Mouse (Mus musculus): ENCODE results near the gene Gadd45g. TPM values are rescaled to one million over a fixed set of nuclear protein-coding genes. Genes with fewer than 3 reads are reported as not detected.
"Not testable (repeated sequence)": the region's sequence is repeated elsewhere in the genome, so short reads cannot be mapped to it uniquely, and the experiment has no call there.

Gadd45g gene
- total RNA-seq, 2 experiments from 2014 or later: 11.0 to 24.6 TPM

DNA sequence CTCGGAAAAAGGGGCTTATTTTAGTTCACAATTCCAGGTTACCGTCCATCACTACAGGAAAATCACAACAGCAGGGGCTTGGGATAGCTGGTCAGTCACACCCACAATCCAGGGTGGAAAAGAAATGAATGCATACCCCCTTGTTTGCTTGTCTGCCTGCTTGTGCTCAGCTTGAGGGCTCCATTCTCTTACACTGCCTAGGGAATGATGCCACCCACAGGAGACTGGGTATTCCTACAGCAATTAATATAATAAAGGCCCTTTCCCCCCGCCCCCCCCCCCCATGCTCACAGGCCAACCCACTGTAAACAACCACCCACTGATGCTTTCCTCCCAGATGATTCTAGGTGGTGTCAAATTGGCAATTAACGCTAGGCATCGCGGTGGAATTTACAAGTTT is 14.0 kb upstream of the Gadd45g start:
- intact Hi-C loops (cut with DNase I): loop anchor here (10.0 kb wide), 1 partner anchor 702 kb away; the partner anchor contains the start of gene Diras2
- no peak for DNase-seq (ENCODE audit: low spot score in 2 of 2)

DNA sequence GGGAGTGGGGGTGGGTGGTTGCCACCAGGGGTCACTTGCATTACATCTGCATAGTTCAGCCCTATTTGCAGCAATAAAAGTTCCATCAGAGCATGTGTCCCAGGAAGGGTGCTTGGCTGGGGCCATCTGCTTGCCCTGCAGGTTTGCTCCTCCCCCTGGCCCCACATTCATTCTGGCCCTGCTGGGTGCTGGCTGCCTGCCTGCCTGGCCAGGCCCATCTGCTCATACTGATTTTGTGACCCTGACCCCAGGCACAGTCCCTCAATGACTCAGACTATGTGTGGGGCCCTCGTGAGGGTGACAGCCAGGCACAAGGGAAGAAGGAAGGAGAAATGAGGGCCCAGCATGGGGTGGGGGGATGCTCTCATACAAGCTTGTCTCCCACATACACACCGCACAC is 12.9 kb upstream of the Gadd45g start:
- intact Hi-C loops (cut with DNase I): loop anchor here (10.0 kb wide), 1 partner anchor 701 kb away; the partner anchor contains the start of gene Diras2
- DNase-seq (ENCODE audit: low spot score in 2 of 2): no peak

DNA sequence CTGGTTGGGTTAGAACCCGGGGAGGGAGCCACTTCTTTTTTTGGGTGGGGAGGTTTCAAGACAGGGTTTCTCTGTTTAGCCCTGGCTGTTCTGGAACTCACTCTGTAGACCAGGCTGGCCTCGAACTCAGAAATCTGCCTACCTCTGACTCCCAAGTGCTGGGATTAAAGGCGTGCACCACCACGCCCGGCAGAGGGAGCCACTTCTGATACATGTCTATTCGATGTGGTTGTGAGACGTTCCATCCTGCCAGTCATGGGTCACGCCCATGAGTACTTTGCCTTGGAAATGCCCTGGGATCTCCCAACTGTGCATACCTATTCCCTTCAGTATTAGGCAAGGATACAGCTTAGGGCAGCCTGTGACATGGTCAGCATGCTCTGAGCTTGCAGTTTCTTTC is 12.5 kb upstream of the Gadd45g start:
- intact Hi-C loops (cut with DNase I): loop anchor here (10.0 kb wide), 1 partner anchor 701 kb away; the partner anchor contains the start of gene Diras2
- not testable (repeated sequence) for DNase-seq (ENCODE audit: low spot score in 2 of 2)

DNA sequence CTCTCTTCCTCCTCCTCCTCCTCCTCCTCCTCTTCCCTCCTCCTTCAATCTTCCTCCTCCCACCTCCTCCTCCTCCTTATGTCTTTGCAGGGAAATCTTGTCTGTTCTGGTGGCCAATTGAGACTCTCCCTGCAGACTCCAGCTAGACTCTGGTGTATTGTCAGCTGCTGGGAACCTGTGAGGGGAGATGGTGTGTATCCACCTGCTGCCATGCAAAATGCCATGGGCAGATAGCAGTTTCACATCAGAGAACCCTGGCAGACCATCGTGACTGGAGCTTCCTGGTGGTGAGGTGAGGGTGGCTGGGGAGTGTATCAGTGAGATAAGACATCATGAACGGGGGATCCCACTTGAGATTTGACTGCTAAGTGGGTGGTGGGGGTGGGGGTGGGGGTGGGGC is 12.0 kb upstream of the Gadd45g start:
- DNase-seq (ENCODE audit: low spot score in 2 of 2): no peak
- intact Hi-C loops (cut with DNase I): loop anchor here (10.0 kb wide), 1 partner anchor 700 kb away; the partner anchor contains the start of gene Diras2

DNA sequence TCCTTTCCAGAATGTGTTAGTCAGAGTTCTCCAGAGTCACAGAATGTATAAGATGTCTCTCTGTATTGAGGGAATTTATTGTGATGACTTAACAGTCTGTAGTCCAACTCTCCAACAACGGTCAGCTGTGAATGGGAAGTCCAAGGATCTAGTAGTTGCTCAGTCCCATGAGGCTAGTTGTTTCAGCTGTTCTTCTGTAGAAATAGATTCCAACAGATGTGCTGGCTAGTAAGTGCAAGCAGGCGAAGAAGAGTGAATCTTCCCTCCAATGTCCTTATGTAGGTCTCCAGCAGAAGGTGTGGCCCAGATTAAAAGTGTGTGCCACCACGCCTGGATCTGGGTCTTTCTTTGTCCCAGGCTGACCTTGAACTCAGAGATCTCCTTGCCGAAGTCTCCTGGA is 11.3 kb upstream of the Gadd45g start:
- DNase-seq (ENCODE audit: low spot score in 2 of 2): not testable (repeated sequence)
- intact Hi-C loops (cut with DNase I): loop anchor here (5.0 to 10.0 kb wide), 2 partner anchors 700 to 787 kb away; partner anchors contain the start of gene Diras2

DNA sequence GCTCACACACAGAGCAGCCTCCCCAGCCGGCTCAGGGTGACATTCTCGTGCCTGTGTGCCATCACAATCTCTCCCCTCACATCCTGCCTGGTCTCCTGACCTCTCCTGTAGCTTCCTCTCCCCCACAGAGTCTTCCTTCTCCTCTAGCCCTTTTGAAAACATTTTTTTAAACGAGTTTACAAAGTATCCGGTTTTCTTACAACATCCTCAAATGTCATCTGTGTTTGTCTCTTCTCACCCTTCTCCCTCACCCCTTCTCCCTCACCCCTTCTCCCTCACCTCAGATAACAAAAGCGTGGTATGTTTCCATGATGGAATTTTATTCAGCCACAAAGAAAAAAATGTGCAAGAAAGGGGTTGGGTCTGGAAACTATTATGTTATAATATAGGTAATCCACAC is 9.1 kb upstream of the Gadd45g start:
- intact Hi-C loops (cut with DNase I): loop anchor here (5.0 to 10.0 kb wide), 2 partner anchors 697 to 785 kb away; partner anchors contain the start of gene Diras2
- DNase-seq (ENCODE audit: low spot score in 2 of 2): no peak

DNA sequence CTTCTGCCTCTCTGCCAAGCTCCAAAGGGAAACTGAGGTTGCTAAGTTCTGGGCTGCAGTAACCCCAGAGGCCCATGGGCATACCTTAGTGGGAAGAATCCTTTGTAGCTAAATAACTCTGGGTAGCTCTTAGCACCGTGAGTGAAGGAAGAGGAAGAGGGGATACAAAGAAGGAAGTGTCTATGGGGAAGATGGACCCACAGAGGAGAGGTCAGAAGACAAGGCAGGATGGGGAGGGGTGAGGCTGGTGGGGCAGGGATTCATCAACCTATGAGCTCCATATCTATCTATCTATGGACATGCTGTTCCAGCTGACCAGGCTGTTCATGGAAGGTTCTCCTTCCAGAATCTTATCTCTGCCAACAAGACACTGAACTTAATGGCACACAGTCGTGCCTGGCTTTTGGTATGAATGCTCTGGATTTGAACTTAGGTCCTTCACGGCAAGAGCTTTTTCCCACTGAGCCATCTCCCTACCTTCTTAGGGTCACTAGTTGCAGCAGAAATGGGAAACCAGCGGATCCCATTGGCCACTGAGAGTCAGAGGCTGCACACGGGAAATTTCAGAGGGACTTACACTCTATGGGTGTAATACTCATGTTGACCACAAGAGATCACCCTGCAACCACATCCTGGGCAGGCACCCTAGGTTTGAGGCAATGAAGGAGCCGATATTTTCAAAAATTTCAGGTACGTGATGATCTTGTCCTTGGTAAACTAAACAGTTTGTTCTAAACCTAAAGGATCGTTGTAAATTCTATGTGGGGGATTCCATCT is 7.0 kb upstream of the Gadd45g start:
- peak in 1 of 2 experiments; percentile 27 for DNase-seq (ENCODE audit: low spot score in 2 of 2)
- intact Hi-C loops (cut with DNase I): loop anchor here (1.0 to 10.0 kb wide), 3 partner anchors 384 to 783 kb away; partner anchors contain the start of gene Diras2

DNA sequence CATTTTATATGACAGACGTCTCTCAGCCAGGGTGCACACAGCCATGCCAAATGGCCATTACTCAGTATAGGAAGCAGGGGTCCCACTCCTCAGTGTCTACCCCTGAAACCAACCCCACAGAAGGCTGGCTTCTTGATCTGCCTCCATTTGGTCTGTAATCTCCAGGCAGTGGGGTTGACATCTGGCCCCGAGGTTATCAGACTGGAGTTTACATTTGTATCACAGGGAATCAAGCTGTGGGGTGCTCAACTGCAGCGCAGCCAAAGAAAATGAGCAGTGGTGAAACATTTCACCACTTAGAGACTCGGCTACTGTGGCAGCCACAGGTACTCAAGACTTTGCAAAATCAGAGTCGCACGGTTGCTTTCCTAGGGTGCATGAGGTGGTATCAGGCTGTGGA is 5.8 kb upstream of the Gadd45g start:
- intact Hi-C loops (cut with DNase I): no loop called here

DNA sequence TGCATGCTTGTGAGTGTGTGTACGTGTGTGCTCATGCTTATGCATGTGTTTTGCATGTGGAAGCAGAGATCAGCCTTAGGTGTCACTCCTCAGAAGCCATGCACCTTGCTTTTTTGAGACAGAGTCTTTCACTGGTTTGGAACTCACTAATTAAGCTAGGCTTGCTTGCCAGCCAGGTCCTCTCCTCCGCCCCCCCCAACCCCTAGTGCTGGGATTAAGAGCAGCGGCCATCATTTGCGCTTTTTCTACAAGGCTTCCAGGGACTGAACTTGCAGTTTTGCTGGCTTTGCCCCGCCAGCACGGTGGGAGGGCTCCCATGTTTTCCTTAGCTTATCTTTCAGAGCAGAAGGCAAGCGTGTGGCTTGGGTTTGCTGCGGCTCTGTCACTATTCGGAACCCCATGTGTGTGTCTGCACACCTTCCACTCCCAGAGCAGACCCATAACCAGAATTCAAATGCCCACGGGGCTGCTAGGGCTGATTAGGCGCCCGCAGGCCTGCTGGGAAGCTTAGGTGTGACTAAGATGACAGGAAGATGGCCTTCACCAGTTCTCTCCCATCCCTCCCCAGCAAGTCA is 4.8 kb upstream of the Gadd45g start:
- DNase-seq (ENCODE audit: low spot score in 2 of 2): no peak
- intact Hi-C loops (cut with DNase I): no loop called here

More for the DNA sequence above, 5.8 kb upstream of the Gadd45g start:
- DNase-seq (ENCODE audit: low spot score in 2 of 2): no peak

DNA sequence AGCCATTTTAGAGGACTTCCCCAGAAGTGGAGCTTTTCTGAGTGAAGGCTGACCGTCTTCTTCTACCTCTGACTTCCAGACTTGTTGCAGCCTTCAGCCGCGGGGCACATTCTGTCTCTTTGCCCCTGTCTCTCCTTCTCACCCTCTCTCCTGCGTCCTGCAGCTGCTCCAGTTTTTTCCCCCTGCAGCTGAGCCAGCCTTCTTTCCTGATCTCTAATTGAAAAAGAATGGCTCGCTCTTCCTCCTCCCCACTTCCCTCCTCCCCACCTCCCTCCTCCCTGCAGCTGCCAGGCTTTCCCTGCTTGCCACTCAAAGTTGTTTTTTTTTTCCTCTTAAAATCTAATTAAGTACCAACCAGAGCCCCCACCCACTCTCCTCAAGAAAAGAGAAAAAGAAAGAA is 4.3 kb upstream of the Gadd45g start:
- DNase-seq (ENCODE audit: low spot score in 2 of 2): no peak
- intact Hi-C loops (cut with DNase I): no loop called here

DNA sequence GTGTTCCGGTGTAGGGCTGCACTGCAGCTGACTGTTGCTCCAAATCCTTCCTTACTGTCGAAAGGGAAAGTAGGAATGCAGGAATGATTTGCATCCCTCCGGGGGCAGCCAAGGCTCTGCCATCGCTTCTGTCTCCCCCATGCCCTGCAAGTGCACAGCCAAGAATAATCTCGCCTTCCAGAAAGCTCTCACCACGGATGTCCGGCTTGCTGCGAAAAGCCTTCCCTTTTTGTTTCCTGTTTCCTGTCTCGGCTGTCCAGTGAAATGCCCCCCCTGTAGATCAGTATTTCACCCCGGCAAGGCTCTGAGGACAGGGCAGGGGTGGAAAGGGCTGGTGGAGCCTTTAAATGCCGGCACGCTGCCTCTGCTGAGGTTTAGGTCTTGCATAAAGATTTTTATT is 3.7 kb upstream of the Gadd45g start:
- intact Hi-C loops (cut with DNase I): no loop called here
- DNase-seq (ENCODE audit: low spot score in 2 of 2): no peak

DNA sequence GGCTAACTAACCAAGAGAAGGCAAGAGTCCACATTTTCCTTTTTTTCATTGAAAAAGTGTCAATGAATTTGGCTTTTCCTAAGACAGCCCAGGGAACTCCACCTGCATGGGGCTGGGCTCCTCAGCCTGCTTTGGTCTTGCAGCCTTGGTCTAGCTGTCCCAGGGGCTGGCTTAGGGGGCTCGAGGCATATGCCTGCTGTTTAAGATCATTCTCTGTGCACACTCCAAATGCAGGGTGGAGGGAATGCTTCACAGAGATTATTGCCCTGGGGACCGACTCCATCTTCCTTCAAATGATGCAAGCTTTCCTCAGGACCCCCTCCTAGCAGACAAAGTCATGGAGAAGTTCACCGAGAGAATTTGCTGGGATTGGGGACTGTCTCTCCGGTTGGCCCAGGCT is 3.2 kb upstream of the Gadd45g start:
- intact Hi-C loops (cut with DNase I): no loop called here
- no peak for DNase-seq (ENCODE audit: low spot score in 2 of 2)

DNA sequence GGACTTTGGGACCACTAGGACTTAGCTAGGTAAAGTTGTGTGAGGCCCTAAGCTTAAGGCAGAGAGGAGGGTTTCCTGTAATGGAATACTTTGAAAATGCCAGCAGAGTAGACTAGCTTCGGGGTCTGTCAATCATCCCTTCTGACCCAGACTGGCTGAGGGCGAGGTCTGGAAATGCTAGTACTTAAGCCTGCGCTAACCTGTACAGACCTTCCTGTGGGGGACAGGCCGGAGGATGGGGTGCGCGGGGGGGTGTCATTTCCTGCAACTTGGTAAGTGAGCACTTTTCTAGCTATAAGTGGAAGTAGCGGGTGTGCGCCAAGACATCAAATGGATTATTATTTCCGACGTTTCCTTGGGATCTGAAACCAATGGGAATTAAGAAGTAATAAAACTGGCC is 2.4 kb upstream of the Gadd45g start:
- intact Hi-C loops (cut with DNase I): no loop called here
- no peak for DNase-seq (ENCODE audit: low spot score in 2 of 2)

DNA sequence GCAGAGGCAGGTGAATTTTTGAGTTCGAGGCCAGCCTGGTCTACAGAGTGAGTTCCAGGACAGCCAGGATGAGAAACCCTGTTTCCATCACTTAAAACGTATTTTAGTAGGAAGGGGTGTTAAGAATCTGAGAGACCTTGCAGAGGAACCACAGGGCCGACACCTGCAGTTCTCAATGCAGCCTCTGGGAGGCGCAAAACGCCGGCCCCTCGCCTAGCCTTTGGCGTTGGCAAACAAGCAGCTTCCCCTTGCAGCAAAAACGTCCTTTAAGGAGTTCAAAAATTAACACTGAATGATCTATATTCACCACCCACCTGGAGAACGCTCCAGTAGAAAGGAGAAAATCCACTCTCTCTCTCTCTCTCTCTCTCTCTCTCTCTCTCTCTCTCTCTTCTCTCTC is 1.8 kb upstream of the Gadd45g start:
- peak; percentile 37 to 53 for DNase-seq (ENCODE audit: low spot score in 2 of 2)
- intact Hi-C loops (cut with DNase I): loop anchor here (5.0 kb wide), 2 partner anchors 88 to 248 kb away; no protein-coding TSS in a partner anchor

DNA sequence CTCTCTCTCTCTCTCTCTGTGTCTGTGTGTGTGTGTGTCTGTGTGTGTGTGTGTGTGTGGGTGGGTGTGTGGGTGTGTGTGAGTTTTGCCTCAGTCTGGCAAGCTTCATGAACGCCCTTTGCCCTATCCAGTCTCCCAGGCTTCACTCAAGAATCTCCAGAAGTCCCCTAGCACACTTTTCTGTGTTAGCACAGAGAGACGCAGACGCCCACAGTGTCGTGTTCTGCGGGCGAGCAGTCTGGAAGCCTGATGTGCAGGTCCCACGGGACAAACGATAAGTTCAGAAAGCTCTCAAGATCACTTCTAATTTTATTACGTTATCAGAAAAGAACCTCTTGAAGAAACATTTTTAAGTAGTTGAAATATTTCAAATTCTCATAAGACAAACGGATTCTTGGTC is 1.4 kb upstream of the Gadd45g start:
- intact Hi-C loops (cut with DNase I): loop anchor here (5.0 kb wide), 2 partner anchors 87 to 247 kb away; no protein-coding TSS in a partner anchor
- DNase-seq (ENCODE audit: low spot score in 2 of 2): peak in 1 of 2 experiments; percentile 22

DNA sequence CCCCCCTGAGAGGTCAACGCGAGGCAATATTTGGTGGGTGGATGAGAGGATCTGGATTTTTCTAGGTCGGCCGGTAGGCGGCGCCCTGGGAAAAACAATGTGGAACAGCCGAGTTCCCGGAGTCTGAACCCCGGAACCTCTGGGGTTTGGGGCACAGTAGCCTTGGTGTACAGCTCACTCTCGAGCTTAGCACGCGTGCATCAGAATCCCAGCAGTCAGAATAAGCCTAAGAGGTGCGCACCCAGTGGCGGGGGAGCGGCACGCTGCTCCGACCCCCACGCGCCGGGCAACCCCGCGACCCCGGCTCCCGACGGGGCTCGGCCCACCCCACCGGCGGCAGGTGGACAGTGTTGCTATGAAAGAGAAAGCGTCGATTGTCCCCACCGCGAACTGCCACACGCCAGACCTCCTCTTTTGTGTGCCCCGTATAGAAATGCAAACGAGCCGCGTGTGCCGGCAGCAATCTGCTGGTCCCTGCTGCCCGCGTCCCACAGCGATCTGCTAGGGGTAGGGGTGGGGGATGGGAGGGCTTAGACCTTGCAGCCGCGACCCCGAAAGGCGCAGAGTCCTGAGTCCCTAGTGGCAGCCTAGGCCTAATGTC is 787 bp upstream of the Gadd45g start:
- DNase-seq (ENCODE audit: low spot score in 2 of 2): peak; percentile 69 to 74
- intact Hi-C loops (cut with DNase I): loop anchor here (2.0 to 5.0 kb wide), 4 partner anchors 87 to 247 kb away; no protein-coding TSS in a partner anchor

DNA sequence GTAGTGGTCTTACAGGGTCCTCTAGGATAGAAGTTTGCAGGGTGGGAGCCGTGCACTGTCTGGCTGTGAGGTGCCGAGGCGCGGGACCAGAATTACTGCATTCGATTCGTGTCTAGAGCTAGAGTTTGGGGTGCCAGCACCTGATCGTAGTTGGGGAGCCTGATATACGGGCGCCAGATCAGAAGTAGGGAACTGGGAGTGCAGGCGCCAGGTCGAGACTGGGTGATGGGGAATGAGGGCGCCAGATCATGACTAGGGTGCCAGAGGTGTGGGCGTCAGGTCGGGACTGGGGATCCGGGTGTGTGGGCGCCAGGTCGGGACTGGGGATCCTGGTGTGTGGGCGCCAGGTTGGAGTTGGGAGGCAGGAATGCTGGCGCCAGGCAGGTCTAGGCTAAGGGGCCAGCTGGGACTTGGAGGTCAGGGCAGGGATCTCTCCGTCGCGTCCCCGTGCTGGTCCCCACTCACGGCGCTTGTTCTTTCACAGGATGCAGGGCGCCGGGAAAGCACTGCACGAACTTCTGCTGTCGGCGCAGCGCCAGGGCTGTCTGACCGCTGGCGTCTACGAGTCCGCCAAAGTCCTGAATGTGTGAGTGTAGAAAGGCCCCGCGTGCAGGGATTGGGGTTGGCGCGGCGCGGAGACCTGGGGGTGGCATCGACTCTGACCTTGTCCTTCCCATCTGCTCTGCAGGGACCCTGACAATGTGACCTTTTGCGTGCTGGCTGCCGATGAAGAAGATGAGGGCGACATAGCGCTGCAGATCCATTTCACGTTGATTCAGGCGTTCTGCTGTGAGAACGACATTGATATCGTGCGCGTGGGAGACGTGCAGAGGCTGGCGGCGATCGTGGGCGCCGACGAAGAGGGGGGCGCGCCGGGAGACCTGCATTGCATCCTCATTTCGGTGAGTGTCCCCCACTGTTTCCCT is 653 bp downstream of the Gadd45g start:
- DNase-seq (ENCODE audit: low spot score in 2 of 2): peak; percentile 73 to 74
- intact Hi-C loops (cut with DNase I): loop anchor here (2.0 to 5.0 kb wide), 4 partner anchors 85 to 245 kb away; no protein-coding TSS in a partner anchor

DNA sequence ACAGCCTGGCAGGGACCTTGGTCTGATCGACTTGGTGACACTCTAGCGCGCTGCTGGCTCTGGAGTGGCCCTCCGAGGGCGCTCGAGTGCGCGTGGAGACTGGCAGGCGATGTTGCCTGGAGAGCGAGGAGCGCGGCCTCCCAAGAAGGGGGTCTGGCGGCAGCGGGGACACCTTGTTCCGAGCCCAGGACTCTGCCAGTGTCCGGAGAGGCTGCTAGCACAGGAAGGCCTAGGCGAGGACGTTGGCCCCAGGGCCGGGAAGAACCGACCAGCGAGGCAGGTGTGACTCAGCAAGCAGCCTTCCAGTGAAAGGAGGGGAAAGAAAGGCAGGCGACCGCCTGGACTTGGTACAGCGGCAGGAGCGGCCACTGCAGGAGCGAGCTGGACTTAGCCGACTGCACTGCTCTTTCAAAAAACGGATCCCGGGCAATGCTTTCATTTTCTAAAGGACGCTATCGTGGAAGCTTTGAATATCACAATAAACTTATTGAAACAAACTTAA is 1.6 kb downstream of the Gadd45g start:
- DNase-seq (ENCODE audit: low spot score in 2 of 2): peak; percentile 84 to 86
- intact Hi-C loops (cut with DNase I): loop anchor here (2.0 to 5.0 kb wide), 5 partner anchors 84 to 244 kb away; no protein-coding TSS in a partner anchor

Measured in left cerebral cortex, postnatal 36 days (tissue).